Mouse (Mus musculus): Measurements from ENCODE around the gene Olfr628.
"Not testable (repeated sequence)": the region's sequence is repeated elsewhere in the genome, so short reads cannot be mapped to it uniquely, and the experiment has no call there.

Olfr628 gene
- long read RNA-seq, experiment 1, result 0 reads
- long read RNA-seq, experiment 2, result 0 reads

DNA sequence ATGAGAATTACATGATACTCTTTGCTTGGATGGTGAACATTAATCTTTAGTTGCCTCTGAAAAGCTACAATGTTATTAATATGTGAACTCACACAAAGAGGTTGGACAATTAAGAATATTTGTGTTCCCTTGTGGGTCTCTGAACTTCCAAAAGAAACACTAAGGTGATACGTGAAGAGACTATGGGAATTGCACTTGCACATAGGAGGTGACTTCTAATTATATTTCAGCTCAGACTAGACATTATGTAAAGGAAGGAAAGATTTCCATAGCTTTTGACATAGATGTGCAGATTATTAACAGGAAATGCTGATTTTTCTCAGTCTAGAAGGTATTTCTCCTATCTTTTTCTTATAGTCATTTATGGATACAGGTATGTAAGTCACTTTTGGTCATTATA, at the start of gene Olfr628:
Gene Olfr628, plus strand, starts transcription at position 301 of the 400 bp plus-strand sequence.
- intact Hi-C loops (cut with DNase I), result no loop called here

DNA sequence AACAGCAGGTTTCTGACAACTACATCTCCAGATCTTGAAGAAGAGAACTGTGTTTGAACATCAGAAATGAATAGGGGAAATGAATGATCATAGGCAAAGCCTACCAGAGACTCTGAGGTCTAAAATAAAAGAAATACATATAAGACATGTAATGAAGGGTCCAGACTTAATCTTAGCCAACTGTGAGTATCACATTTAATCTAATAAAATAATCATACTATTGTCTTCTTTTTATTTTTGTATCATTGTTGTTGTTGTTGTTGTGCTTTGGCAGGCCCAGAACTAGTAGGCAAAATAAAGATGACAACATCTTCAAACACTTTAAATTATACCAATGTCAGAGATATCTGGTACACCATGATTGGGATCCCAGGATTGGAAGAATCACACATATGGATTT, 47.8 kb upstream of the Olfr628 start, which contains the start of gene Olfr625-ps1:
Gene Olfr625-ps1, plus strand, starts transcription at position 301 of the 400 bp plus-strand sequence.
- intact Hi-C loops (cut with DNase I), result no loop called here

DNA sequence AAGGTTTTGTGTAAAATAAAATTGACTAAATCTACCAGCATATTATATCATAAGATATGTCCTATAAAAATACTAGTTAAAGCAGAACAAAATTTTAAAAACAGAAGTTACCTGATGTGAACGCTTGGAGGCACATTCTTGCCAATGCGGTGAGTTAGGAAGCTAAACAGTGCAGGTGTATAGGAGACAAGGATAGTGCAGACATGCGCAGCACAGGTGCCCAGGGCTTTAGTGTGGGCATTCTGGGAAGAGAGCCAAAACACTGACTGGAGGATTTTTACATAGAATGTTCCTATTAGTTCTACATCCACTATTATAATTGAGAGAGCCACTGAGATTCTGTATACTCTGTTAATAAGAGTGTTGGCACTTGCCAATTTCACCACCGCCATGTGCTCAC, 30.7 kb upstream of the Olfr628 start:
- intact Hi-C loops (cut with DNase I), result no loop called here

DNA sequence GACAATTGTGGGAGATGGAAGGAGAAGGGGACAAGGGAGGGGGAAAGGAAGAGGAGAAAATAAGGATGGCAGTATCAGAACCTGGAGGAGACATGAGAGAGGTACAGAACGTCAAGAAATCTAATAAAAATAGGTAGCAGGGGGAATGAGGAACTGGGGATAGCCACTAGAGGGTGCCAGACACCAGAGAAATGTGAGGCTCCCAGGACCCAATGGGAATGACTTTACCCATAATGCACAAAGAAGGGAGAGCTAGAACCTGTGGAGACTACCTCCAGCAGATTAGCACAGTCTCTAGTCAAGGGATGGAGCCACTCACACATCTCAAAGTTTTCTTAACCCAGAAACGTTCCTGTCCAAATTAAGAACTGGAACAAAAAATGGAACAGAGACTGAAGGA, 18.1 kb upstream of the Olfr628 start:
- intact Hi-C loops (cut with DNase I), result no loop called here

DNA sequence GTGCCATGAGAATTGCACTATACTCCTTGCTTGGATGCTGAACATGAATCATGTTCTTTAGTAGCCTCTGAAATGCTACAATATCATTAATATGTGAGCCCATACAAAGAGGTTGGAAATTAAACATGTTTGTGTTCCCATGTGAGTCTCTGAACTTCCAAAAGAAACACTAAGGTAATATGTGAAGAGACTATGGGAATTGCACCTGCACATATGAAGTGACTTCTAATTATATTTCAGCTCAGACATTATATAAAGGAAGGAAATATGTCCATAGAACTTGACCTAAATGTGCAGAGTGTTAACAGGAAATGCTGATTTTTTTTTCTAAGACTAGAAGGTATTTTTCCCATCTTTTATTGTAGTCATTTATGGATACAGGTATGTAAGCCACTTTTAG, 15.8 kb upstream of the Olfr628 start, which contains the start of gene Olfr243:
Gene Olfr243, plus strand, starts transcription at position 301 of the 400 bp plus-strand sequence.
- intact Hi-C loops (cut with DNase I), result no loop called here

DNA sequence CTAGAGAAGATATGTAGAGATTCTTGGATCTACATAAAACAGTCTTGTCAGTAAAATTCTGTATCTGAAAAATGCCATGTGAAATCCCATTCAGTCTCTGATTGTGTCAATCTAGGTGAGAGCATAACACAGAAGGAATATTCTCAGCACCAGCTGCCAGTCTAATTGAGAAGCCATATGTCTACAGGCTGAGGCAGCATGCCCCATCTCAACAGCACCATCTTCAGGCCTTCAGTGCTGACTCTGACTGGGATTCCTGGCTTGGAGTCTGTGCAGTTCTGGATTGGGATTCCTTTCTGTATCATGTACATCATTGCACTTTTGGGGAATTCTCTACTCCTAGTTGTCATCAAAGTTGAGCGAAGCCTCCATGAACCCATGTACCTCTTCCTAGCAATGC, 13.8 kb upstream of the Olfr628 start:
- intact Hi-C loops (cut with DNase I), result not testable (repeated sequence)

DNA sequence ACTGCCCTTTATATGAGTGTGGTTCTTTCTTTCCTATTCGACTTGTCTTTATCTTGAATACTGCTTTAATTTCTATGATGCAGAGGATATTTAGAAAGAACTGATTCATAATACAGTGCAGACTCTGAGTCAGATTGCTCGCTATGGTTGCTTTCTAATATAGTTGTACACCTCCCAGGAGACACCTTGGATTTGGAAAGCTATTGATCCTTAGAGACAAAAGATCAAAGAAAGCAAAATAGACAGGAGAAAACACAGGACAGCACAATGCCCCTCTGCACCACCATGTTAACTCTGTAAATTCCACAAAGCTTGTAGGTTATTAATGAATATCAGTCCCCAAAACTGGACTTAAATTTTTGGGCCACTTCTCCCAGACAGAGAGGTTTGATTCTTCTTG, 14.7 kb downstream of the Olfr628 start, which contains the start of gene Olfr629:
Gene Olfr629, minus strand, starts transcription at position 101 of the 400 bp plus-strand sequence.
- intact Hi-C loops (cut with DNase I), result no loop called here

DNA sequence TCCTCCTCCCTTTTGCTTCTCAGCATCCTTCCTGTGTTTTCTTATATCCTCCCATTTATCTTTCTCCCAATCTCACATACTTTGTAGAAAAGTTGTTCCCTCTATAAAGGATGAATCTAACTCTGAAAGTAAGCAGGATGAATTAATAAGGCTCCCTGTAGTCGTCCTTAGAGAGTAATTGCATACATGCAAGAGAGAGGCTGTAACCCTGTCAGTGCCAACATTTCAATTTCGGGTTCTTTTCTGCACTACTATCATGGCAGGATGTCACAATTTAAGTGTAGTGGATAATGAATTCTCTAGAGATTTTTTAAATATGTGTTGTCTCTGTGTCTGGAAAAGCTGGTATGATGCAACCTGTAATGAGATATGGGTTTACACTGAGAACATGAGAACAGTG, 27.1 kb downstream of the Olfr628 start, which contains the start of gene Olfr630:
Gene Olfr630, minus strand, starts transcription at position 101 of the 400 bp plus-strand sequence.
- intact Hi-C loops (cut with DNase I), result no loop called here

DNA sequence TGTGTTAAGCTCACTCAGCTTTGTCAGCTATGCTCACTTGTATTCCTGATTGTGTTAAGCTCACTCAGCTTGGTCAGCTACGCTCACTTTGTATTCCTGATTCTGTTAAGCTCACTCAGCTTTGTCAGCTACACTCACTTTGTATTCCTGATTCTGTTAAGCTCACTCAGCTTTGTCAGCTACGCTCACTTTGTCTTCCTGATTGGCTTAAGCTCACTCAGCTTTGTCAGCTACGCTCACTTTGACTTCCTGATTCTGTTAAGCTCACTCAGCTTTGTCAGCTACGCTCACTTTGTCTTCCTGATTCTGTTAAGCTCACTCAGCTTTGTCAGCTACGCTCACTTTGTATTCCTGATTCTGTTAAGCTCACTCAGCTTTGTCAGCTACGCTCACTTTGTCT, 32.0 kb downstream of the Olfr628 start:
- intact Hi-C loops (cut with DNase I), result not testable (repeated sequence)

DNA sequence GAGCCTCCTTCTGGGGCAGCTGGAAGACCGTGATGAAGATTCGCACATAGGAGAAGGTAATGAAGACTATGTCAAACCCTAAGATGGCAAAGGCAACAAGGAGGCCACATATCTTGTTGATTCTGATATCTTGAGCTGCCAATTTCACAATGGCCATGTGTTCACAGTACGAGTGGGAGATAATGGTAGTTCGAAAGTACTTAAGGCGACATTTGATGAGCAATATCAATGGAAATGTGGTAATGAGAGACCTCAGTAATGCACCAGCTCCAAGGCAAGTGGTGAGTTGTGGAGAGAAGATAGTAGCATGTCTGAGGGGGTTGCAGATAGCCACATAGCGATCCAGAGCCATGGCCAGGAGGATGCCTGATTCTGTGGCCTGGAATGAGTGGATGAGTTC, 37.5 kb downstream of the Olfr628 start:
- intact Hi-C loops (cut with DNase I), result not testable (repeated sequence)

DNA sequence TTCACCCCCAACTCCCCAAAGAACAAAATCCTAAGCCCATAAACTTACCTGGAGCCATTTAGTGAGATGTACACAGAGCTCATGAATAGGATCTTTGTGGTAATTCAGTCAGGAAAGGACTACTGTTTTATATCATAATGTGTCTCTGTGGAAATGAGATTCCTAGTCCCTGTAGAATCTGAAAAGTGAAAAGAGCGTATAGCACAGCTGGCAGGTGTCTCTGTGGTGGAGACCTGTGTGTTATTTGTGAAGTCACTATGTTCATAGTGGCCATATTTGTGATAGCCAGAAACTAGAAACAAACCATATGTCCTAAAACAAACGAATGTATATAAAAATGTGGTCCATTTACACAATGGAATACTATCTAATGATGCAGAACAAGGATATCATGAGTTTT, 41.3 kb downstream of the Olfr628 start, which contains the start of gene Olfr69:
Gene Olfr69, minus strand, starts transcription at position 101 of the 400 bp plus-strand sequence.
- intact Hi-C loops (cut with DNase I), result no loop called here

DNA sequence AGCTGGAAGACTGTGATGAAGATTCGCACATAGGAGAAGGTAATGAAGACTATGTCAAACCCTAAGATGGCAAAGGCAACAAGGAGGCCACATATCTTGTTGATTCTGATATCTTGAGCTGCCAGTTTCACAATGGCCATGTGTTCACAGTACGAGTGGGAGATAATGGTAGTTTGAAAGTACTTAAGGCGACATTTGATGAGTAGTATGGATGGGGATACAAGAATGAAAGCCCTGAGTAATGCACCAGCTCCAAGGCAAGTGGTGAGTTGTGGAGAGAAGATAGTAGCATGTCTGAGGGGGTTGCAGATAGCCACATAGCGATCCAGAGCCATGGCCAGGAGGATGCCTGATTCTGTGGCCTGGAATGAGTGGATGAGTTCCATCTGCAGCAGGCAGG, 47.5 kb downstream of the Olfr628 start:
- intact Hi-C loops (cut with DNase I), result not testable (repeated sequence)

DNA sequence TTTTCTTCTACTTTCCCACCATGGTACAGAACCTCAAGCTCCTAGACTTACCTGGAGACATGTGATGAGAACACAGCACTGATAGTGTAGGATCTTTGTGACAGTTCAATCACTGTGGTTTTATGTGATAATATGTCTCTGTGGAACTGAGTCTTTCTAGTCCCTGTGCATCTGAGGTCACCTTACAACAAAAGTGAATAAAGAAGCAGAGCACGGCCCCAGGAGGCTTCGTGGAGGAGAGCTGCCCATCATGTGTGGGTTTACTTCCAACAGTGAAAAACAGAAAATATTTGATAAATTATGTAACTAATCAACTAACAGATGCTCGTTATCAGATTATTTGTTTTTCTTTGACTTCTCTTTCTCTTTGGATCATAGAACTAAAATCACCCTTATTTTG, 49.4 kb downstream of the Olfr628 start, which contains the start of gene Olfr68:
Gene Olfr68, minus strand, starts transcription at position 101 of the 400 bp plus-strand sequence.
- intact Hi-C loops (cut with DNase I), result no loop called here

All from adrenal gland (tissue).